Mouse (Mus musculus) forebrain, embryonic 15.5 days (tissue): ENCODE data around the gene Olfr958. TPM values are rescaled to one million over a fixed set of nuclear protein-coding genes. Genes with fewer than 3 reads are reported as not detected.
A peak's percentile ranks its signal among the peaks of the same experiment; 100 is the strongest.

Experiments used
- ATAC-seq: fragments of 200-750 bp; cut with Nextera tagmentation; replicated peaks from 2 replicates; pipeline ENCODE4 v1.8.0; 2017; ENCODE audit warnings: mild to moderate bottlenecking, moderate TSS enrichment, moderate library complexity
- H3K27ac ChIP-seq: fragments of 300-500 bp; sonication (generic); replicated peaks from 2 replicates; pipeline ENCODE4 v1.5.1; 2015; ENCODE audit warnings: mild to moderate bottlenecking, inconsistent platforms
- H3K27me3 ChIP-seq: fragments of 300-500 bp; sonication (generic); 2 replicates; pipeline ENCODE4 v1.6.1; 2015; ENCODE audit warnings: inconsistent platforms
- H3K36me3 ChIP-seq: fragments of 300-500 bp; sonication (generic); 2 replicates; pipeline ENCODE4 v1.6.1; 2015; ENCODE audit warnings: mild to moderate bottlenecking, inconsistent platforms
- H3K4me1 ChIP-seq: fragments of 300-500 bp; sonication (generic); 2 replicates; pipeline ENCODE4 v1.6.1; 2015; ENCODE audit warnings: inconsistent platforms
- H3K4me2 ChIP-seq: fragments of 300-500 bp; sonication (generic); replicated peaks from 2 replicates; pipeline ENCODE4 v1.6.1; 2015; ENCODE audit warnings: mild to moderate bottlenecking, inconsistent platforms
- H3K4me3 ChIP-seq: fragments of 300-500 bp; sonication (generic); 2 replicates; pipeline ENCODE4 v1.5.1; 2015; ENCODE audit warnings: mild to moderate bottlenecking, inconsistent platforms
- H3K9ac ChIP-seq: fragments of 300-500 bp; sonication (generic); replicated peaks from 2 replicates; pipeline ENCODE4 v1.6.1; 2015; ENCODE audit warnings: mild to moderate bottlenecking, inconsistent platforms
- H3K9me3 ChIP-seq: fragments of 300-500 bp; sonication (generic); 2 replicates; pipeline ENCODE4 v1.6.1; 2016; ENCODE audit warnings: inconsistent platforms
- WGBS: fragments of 180-500 bp; shearing (Covaris S2); methylation state at CpG from one replicate; pipeline ENCODE4 v1.1.7; 2015; ENCODE audit warnings: mixed read lengths; 5-methylcytosine and 5-hydroxymethylcytosine counted together
- polyA plus RNA-seq: library from polyadenylated mRNA; unstranded; fragments of >200 nt; fragmentation: Nextera tagmentation; extraction: Ambion mirVana; gene quantifications from 2 replicates; pipeline ENCODE4 v1.2.1, GENCODE M21; 2015

Olfr958 gene
- polyA plus RNA-seq, 1 experiment from 2014 or later, result not detected

GRCm38 (mm10) chr9:39509412-39509811 lies 44.4 kb downstream of the Olfr958 start:
- H3K9me3 ChIP-seq, result no peaks in the 10 kb centered on the region
- no peak overlapping the region for H3K9ac ChIP-seq
- no peak overlapping the region for H3K4me3 ChIP-seq
- no peak overlapping the region for H3K4me2 ChIP-seq
- H3K27ac ChIP-seq, result no peak overlapping the region
- peak; percentile 19; the same call in 1 of the 2 replicates for ATAC-seq
- no peaks in the 10 kb centered on the region for H3K36me3 ChIP-seq
- WGBS, result 81% methylated on average over 9 of the region's 9 CpGs
- no peaks in the 10 kb centered on the region for H3K4me1 ChIP-seq
- H3K27me3 ChIP-seq, result no peaks in the 10 kb centered on the region

GRCm38 (mm10) chr9:39508998-39509397 lies 44.9 kb downstream of the Olfr958 start:
- no peak overlapping the region for H3K9ac ChIP-seq
- peak; percentile 88 for ATAC-seq

More at GRCm38 (mm10) chr9:39508998-39509397, 44.9 kb downstream of the Olfr958 start:
- no peaks in the 10 kb centered on the region for H3K27me3 ChIP-seq
- no peaks in the 10 kb centered on the region for H3K4me1 ChIP-seq
- H3K4me3 ChIP-seq, result no peak overlapping the region
- H3K4me2 ChIP-seq, result no peak overlapping the region
- WGBS, result 13% methylated on average over 6 of the region's 6 CpGs
- H3K9me3 ChIP-seq, result no peaks in the 10 kb centered on the region
- no peaks in the 10 kb centered on the region for H3K36me3 ChIP-seq
- no peak overlapping the region for H3K27ac ChIP-seq

Other genes starting within 250 kb of the Olfr958 start
- gene Olfr948, start 228.0 kb downstream of the Olfr958 start, polyA plus RNA-seq, result not detected in 2 replicates
- not detected in 2 replicates for gene Olfr951, start 166.6 kb downstream of the Olfr958 start, polyA plus RNA-seq
- gene Olfr952, start 126.9 kb downstream of the Olfr958 start, polyA plus RNA-seq, result not detected in 2 replicates
- gene Olfr954, start 97.4 kb downstream of the Olfr958 start, polyA plus RNA-seq, result not detected in 2 replicates
- gene Olfr955, start 82.1 kb downstream of the Olfr958 start, polyA plus RNA-seq, result not detected in 2 replicates
- not detected in 2 replicates for gene Olfr44, start 60.1 kb downstream of the Olfr958 start, polyA plus RNA-seq
- gene Olfr957, start 38.2 kb downstream of the Olfr958 start, polyA plus RNA-seq, result not detected in 2 replicates
- not detected in 2 replicates for gene Olfr959, start 21.5 kb upstream of the Olfr958 start, polyA plus RNA-seq
- 38.8 and 53.5 TPM in 2 replicates for gene AW551984, start 50.3 kb upstream of the Olfr958 start, polyA plus RNA-seq
- gene Olfr148, start 56.6 kb upstream of the Olfr958 start, polyA plus RNA-seq, result not detected in 2 replicates
- not detected in 2 replicates for gene Olfr960, start 67.3 kb upstream of the Olfr958 start, polyA plus RNA-seq
- gene Olfr961, start 91.0 kb upstream of the Olfr958 start, polyA plus RNA-seq, result not detected in 2 replicates
- gene Olfr963, start 113.2 kb upstream of the Olfr958 start, polyA plus RNA-seq, result not detected in 2 replicates
- not detected in 2 replicates for gene Olfr149, start 153.1 kb upstream of the Olfr958 start, polyA plus RNA-seq
- not detected in 2 replicates for gene Olfr965, start 157.3 kb upstream of the Olfr958 start, polyA plus RNA-seq
- not detected in 2 replicates for gene Olfr150, start 176.9 kb upstream of the Olfr958 start, polyA plus RNA-seq
- not detected in 2 replicates for gene Olfr967, start 192.2 kb upstream of the Olfr958 start, polyA plus RNA-seq
- gene Olfr968, start 229.2 kb upstream of the Olfr958 start, polyA plus RNA-seq, result not detected in 2 replicates
- not detected in 2 replicates for gene Olfr969, start 236.9 kb upstream of the Olfr958 start, polyA plus RNA-seq